Mouse (Mus musculus) liver, postnatal 0 days (tissue): Measurements from ENCODE around the gene Zfp275. TPM values are rescaled to one million over a fixed set of nuclear protein-coding genes. Genes with fewer than 3 reads are reported as not detected.
"Not testable (repeated sequence)": the region's sequence is repeated elsewhere in the genome, so short reads cannot be mapped to it uniquely, and the experiment has no call there.

Experiments
- ATAC-seq: fragments of 200-750 bp; cut with Nextera tagmentation; 2 replicates; pipeline ENCODE4 v1.8.0; 2017; ENCODE audit warnings: mild to moderate bottlenecking, moderate library complexity
- DNase-seq: peaks from one replicate; pipeline ENCODE4 v3.0.0-alpha.2; 2016
- H3K27ac ChIP-seq: fragments of 300-500 bp; sonication (generic); 2 replicates; pipeline ENCODE4 v1.5.1; 2014; ENCODE audit warnings: antibody characterized with exemption, moderate library complexity, mild to moderate bottlenecking, low read depth
- H3K27me3 ChIP-seq: fragments of 300-500 bp; sonication (generic); 2 replicates; pipeline ENCODE4 v1.6.1; 2014; ENCODE audit warnings: low read length, control low read depth, mixed read lengths; ENCODE audit not compliant: insufficient read depth
- H3K36me3 ChIP-seq: fragments of 300-500 bp; sonication (generic); replicated peaks from 2 replicates; pipeline ENCODE4 v1.6.1; 2014; ENCODE audit warnings: mild to moderate bottlenecking, control low read depth, low read length, moderate library complexity, mixed read lengths; ENCODE audit not compliant: insufficient read depth
- H3K4me1 ChIP-seq: fragments of 300-500 bp; sonication (generic); 2 replicates; pipeline ENCODE4 v1.6.1; 2014; ENCODE audit warnings: antibody characterized with exemption, mild to moderate bottlenecking, control low read depth; ENCODE audit not compliant: insufficient read depth
- H3K4me2 ChIP-seq: fragments of 300-500 bp; sonication (generic); 2 replicates; pipeline ENCODE4 v1.6.1; 2014; ENCODE audit warnings: low read depth, mild to moderate bottlenecking, low read length, moderate library complexity, mixed read lengths
- H3K4me3 ChIP-seq: fragments of 300-500 bp; sonication (generic); 2 replicates; pipeline ENCODE4 v1.5.1; 2014; ENCODE audit warnings: low read depth, low read length
- H3K9ac ChIP-seq: fragments of 300-500 bp; sonication (generic); replicated peaks from 2 replicates; pipeline ENCODE4 v1.6.1; 2014; ENCODE audit warnings: mild to moderate bottlenecking, moderate library complexity
- H3K9me3 ChIP-seq: fragments of 300-500 bp; sonication (generic); 2 replicates; pipeline ENCODE4 v1.6.1; 2016; ENCODE audit warnings: mild to moderate bottlenecking, control low read depth, low read length, mixed read lengths
- CTCF ChIP-seq: sonication (generic); IDR thresholded peaks from 2 replicates; pipeline ENCODE4 v1.5.1; 2016; ENCODE audit warnings: antibody characterized with exemption, low read depth
- EP300 ChIP-seq: IDR thresholded peaks from 2 replicates; pipeline ENCODE4 v1.6.1; 2016; ENCODE audit warnings: antibody characterized with exemption, low read depth, mild to moderate bottlenecking
- WGBS: fragments of 180-500 bp; shearing (Covaris S2); extraction: QIAGEN DNeasy Blood & Tissue Kit; methylation state at CpG from one replicate; pipeline ENCODE4 v1.1.7; 2014; ENCODE audit not compliant: insufficient replicate concordance; 5-methylcytosine and 5-hydroxymethylcytosine counted together
- polyA plus RNA-seq: library from polyadenylated mRNA; unstranded; fragments of >200 nt; fragmentation: Nextera tagmentation; extraction: Ambion mirVana; gene quantifications from 2 replicates; pipeline ENCODE4 v1.2.1, GENCODE M21; 2015

Gene Zfp275
- polyA plus RNA-seq = 1.7 and 1.8 TPM in 2 replicates

DNA sequence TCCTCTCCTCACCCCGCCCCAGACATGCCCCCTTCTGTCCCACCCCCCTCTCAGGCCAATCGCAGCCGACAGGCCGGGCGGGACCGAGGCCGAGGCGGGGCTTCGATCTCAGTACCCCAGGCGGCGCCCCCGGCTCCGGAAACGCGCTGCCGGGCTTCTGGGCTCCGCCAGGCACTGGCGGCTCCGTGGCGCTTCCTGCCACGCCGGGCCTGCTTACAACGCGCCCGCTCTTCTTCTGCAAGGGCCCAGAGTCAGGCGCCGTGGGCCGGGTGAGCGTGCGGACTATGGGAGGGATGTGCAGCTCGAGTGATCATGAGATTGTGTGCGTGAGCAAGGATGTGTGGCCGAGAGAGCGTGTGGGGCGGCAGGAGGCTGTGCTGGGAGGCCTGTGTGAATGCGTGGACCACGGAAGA, at the start of gene Zfp275:
Zfp275 (plus strand) TSS at position 139 of the 413 bp plus-strand sequence.
- Histone ChIP-seq H3K27me3 (no peaks in the 10 kb centered on the region), H3K4me1 (no peaks in the 10 kb centered on the region), H3K36me3 (no peaks in the 10 kb centered on the region), H3K27ac (peak within 1 kb of the TSS; percentile 76), H3K9me3 (no peaks in the 10 kb centered on the region), H3K4me3 (peak within 1 kb of the TSS; percentile 59), H3K9ac (peak within 1 kb of the TSS; percentile 66), H3K4me2 (peak within 1 kb of the TSS; percentile 72)
- WGBS = 22% methylated on average over 37 of the region's 37 CpGs
- TF ChIP-seq CTCF = no peak
- TF ChIP-seq EP300 = no peak
- DNase-seq = peak; percentile 78
- ATAC-seq = peak; percentile 93

DNA sequence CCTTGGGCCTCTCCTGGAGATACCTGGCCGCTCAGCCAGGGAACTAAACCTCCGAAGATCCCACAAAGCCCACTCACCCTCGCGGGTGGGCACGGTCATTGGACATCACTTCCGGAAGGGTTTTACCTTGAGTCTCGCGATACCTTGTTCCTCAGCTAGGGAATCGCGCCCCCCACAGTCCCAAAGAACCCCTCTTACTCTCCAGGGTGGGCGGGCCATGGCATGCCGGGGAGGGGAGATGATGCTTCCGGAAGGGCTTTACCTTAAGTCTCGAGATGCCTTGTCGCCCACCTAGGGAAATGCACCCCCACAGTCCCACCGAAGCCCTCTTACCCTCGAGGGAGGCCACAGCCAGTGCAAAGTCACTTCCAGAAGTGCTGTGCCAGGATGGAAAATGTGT, 49.5 kb upstream of the Zfp275 start, which contains the start of the genes Xlr5a and Xlr5c:
Xlr5a (minus strand) TSS at position 101 of the 400 bp plus-strand sequence.
Xlr5c (minus strand) TSS at position 101 of the 400 bp plus-strand sequence.
- not testable (repeated sequence) for H3K4me2 ChIP-seq, ATAC-seq, H3K27me3 ChIP-seq, H3K4me3 ChIP-seq, H3K4me1 ChIP-seq, H3K36me3 ChIP-seq, H3K9ac ChIP-seq, DNase-seq, H3K27ac ChIP-seq, H3K9me3 ChIP-seq
- WGBS = 84% methylated on average over 15 of the region's 17 CpGs

DNA sequence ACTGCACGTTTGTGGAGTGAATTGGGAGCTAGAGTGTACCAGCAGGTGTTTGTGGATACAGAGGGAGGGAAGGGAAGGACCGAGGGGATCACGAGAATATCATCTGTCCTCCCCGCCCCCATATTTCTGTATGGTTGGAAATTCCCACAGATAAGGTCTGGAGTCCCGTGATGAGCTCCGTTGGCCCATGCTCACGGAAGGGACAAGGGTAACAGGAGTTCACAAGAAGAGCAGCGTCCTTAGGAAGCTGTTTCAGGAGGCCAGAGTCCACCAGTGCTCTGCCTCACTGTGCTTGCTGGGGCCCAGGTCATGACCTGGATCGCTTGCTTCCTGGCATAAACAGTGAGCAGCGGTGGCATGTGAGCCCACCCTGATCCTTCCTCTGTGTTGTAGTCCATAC, 46.7 kb upstream of the Zfp275 start:
- H3K9ac ChIP-seq, H3K9me3 ChIP-seq, H3K36me3 ChIP-seq, H3K4me2 ChIP-seq, H3K4me1 ChIP-seq, H3K27me3 ChIP-seq, ATAC-seq, DNase-seq, H3K4me3 ChIP-seq, H3K27ac ChIP-seq: not testable (repeated sequence)
- WGBS = 64% methylated on average over 7 of the region's 10 CpGs

- H3K27me3 ChIP-seq = no peaks in the 10 kb centered on the region
- no peak overlapping the region for H3K4me3 ChIP-seq
- H3K4me1 ChIP-seq = no peaks in the 10 kb centered on the region
- TF ChIP-seq CTCF = peak; percentile 65
- TF ChIP-seq EP300 = no peak
- no peak overlapping the region for H3K9ac ChIP-seq
- 35% methylated on average over 3 of the region's 3 CpGs for WGBS
- ATAC-seq = no peak
- DNase-seq = peak; percentile 17
- no peak overlapping the region for H3K27ac ChIP-seq
- H3K4me2 ChIP-seq = no peak overlapping the region
- H3K9me3 ChIP-seq = no peaks in the 10 kb centered on the region
- H3K36me3 ChIP-seq = no peaks in the 10 kb centered on the region
Observed at GRCm38 (mm10) chrX:73312522-73312921, 29.9 kb upstream of the Zfp275 start.

DNA sequence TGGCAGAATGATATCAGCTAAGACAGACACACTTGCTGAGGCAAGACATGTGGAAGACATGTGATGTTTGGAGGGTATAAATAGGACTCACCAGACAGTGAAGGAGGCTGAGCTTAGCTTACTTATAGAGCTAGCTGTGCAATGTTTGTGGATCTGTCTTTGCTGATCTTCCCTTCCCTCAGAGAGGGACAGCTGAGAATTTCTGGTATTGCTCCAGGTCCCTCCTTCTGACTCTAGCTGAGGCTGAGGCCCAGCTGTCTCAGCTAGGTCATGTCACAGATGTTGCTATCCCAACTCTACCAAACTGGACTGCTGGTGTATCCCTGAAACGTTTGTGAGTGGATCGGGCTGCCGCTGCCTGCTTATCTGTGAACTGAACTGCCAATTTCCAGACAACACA, 21.4 kb upstream of the Zfp275 start:
- TF ChIP-seq CTCF = no peak
- no peak for TF ChIP-seq EP300

DNA sequence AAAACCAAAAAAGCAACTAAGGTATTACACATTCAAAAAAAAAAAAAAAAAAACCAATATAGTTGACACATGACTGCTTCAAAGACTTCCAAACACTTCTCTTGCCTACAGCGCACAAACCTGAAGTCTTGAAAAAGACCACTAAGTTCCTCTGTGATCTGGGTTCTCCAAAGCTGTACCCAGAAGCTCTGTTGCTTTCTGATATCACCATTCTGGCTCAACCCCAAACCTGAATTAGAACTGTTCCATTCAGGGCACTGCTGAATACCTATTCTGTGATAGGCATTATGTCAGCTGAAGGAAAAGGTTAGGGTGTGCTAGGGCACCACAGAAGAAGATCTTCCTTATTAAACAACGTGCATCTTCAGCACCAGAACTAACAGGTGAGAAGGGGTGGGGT, 15.2 kb upstream of the Zfp275 start:
- H3K4me2 ChIP-seq = no peak overlapping the region
- H3K27ac ChIP-seq = no peak overlapping the region
- no peak overlapping the region for H3K9ac ChIP-seq
- no peaks in the 10 kb centered on the region for H3K9me3 ChIP-seq
- no peaks in the 10 kb centered on the region for H3K4me1 ChIP-seq
- DNase-seq = no peak
- H3K27me3 ChIP-seq = no peaks in the 10 kb centered on the region
- no peaks in the 10 kb centered on the region for H3K36me3 ChIP-seq
- no peak for ATAC-seq
- 55% methylated on average over 2 of the region's 2 CpGs for WGBS
- no peak for TF ChIP-seq EP300
- TF ChIP-seq CTCF = no peak
- no peak overlapping the region for H3K4me3 ChIP-seq

More for the DNA sequence above, 21.4 kb upstream of the Zfp275 start:
- Histone ChIP-seq H3K4me2 (no peak overlapping the region), H3K4me1 (no peaks in the 10 kb centered on the region), H3K36me3 (no peaks in the 10 kb centered on the region), H3K9me3 (no peaks in the 10 kb centered on the region), H3K27me3 (no peaks in the 10 kb centered on the region), H3K4me3 (no peak overlapping the region), H3K27ac (no peak overlapping the region), H3K9ac (no peak overlapping the region)
- ATAC-seq = no peak
- no peak for DNase-seq
- 66% methylated on average over 3 of the region's 3 CpGs for WGBS

DNA sequence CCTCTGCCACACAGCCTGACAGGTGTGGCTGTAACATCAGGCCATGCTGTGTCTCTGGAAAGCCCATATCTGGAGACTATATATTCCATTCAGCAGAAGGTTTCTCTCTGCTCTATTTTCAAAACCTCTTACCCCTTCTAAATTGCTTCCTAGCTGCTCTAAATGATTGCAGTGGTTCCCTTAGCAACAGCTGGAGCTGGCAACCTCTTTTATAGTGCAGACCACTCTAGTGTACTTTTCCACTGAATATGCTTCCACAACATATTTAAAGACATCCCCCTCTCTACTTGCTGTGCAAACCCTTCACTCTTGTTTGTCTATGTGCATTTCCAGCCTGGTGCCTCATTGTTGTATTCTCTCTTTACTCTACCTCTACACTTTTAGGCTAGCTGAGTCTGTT, 8.9 kb upstream of the Zfp275 start:
- no peak for ATAC-seq
- Histone ChIP-seq H3K9ac (no peak overlapping the region), H3K36me3 (no peaks in the 10 kb centered on the region), H3K4me1 (no peaks in the 10 kb centered on the region), H3K4me3 (no peak overlapping the region), H3K27ac (no peak overlapping the region), H3K27me3 (no peaks in the 10 kb centered on the region), H3K9me3 (no peaks in the 10 kb centered on the region), H3K4me2 (no peak overlapping the region)
- DNase-seq = no peak
- no peak for TF ChIP-seq EP300
- no peak for TF ChIP-seq CTCF
